Mouse (Mus musculus): ENCODE measurements around the gene Gpr107.

DNA sequence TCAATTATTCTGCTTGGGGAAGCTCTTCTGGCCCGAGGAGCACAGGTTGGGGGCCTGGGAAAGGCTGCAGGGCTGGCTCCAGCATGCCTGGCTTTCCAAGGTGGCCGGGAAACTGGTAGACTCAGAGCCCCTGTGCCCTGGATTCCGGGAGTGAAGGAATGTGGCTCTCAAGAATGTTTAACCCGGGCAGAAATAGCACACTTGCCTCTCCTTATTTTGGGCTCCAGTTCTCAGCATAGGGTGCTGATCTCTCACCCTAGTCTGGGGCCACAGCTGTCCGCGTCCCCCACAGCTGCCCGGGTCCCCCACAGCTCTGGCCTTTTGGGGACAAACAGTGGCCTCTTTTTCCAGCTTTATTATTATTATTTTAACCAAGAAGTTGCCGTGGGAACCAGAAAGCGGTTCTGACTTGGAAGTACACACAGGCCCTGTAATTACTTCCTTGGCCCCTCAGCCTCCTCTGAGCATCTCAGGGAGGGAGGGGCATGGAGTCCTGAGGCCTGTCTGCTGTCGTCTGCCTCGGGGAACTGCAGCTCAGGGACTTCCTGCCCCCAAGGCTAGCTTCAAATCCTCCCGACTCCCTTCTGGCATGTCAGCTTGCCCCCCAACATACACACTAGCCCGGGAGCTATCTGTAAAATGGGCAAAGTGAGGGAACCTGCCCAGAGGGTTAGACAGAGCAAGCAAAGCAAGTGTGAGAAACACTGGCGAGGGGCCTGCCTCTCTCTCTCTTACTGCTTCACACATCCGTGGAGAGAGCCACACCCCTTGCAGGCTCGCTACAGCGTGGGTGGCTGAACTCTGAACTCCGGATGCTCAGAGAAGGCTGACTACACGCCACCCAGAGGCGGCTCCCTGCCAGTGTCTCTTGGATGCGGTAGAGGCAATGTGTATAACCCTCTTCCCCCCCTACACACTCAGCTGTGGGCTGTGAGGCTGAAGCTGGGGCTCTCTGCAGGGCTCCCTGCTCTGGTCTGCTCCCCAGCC, 104.1 kb downstream of the Gpr107 start:
- TF ChIP-seq POLR2A (IDR thresholded peaks at IDR 0.05; ENCODE audit: borderline replicate concordance, control insufficient read depth, low read depth, low read length), result peak; percentile 25; the same call in 1 of the 2 replicates
- peak; percentile 49; the same call in 1 of the 2 replicates for TF ChIP-seq CTCF (IDR thresholded peaks at IDR 0.05; ENCODE audit: control insufficient read depth, insufficient read depth, low read length)

Measured in bone marrow, adult 2 months (tissue).